Mouse (Mus musculus) intestine, embryonic 14.5 days (tissue): Measurements from ENCODE around the gene Cdc42ep4. TPM values are rescaled to one million over a fixed set of nuclear protein-coding genes. Genes with fewer than 3 reads are reported as not detected.
A peak's percentile ranks its signal among the peaks of the same experiment; 100 is the strongest.

Experiments used
- ATAC-seq: fragments of 200-750 bp; cut with Nextera tagmentation; replicated peaks from 2 replicates; pipeline ENCODE4 v1.8.0; 2017; ENCODE audit warnings: low read depth, moderate number of reproducible peaks, moderate TSS enrichment, moderate library complexity; ENCODE audit not compliant: low FRiP score, low TSS enrichment
- DNase-seq: peaks from one replicate; pipeline ENCODE4 v3.0.0-alpha.2; 2018; ENCODE audit warnings: low spot score
- H3K27ac ChIP-seq: fragments of 300-500 bp; sonication (generic); 2 replicates; pipeline ENCODE4 v1.5.1; 2014; ENCODE audit warnings: low read depth, mild to moderate bottlenecking, control low read depth
- H3K27me3 ChIP-seq: fragments of 300-500 bp; sonication (generic); replicated peaks from 2 replicates; pipeline ENCODE4 v1.6.1; 2014; ENCODE audit warnings: low read length, control low read depth; ENCODE audit not compliant: control insufficient read depth, insufficient read depth
- H3K36me3 ChIP-seq: fragments of 300-500 bp; sonication (generic); 2 replicates; pipeline ENCODE4 v1.6.1; 2014; ENCODE audit warnings: low read length, control low read depth; ENCODE audit not compliant: control insufficient read depth, insufficient read depth
- H3K4me1 ChIP-seq: fragments of 300-500 bp; sonication (generic); replicated peaks from 2 replicates; pipeline ENCODE4 v1.6.1; 2014; ENCODE audit warnings: low read length, control low read depth, mixed read lengths; ENCODE audit not compliant: control insufficient read depth, insufficient read depth
- H3K4me2 ChIP-seq: fragments of 300-500 bp; sonication (generic); 2 replicates; pipeline ENCODE4 v1.6.1; 2014; ENCODE audit warnings: low read length
- H3K4me3 ChIP-seq: fragments of 300-500 bp; sonication (generic); 2 replicates; pipeline ENCODE4 v1.5.1; 2014; ENCODE audit warnings: low read depth, low read length, control low read depth, mixed read lengths
- H3K9ac ChIP-seq: fragments of 300-500 bp; sonication (generic); 2 replicates; pipeline ENCODE4 v1.6.1; 2014; ENCODE audit warnings: mild to moderate bottlenecking, low read length
- H3K9me3 ChIP-seq: fragments of 300-500 bp; sonication (generic); 2 replicates; pipeline ENCODE4 v1.6.1; 2016; ENCODE audit warnings: low read length, control low read depth; ENCODE audit not compliant: control insufficient read depth
- WGBS: fragments of 180-500 bp; shearing (Covaris S2); extraction: QIAGEN DNeasy Blood & Tissue Kit; methylation state at CpG from one replicate; pipeline ENCODE4 v1.1.7; 2014; 5-methylcytosine and 5-hydroxymethylcytosine counted together
- polyA plus RNA-seq: library from polyadenylated mRNA; unstranded; fragments of >200 nt; fragmentation: Nextera tagmentation; extraction: Ambion mirVana; gene quantifications from 2 replicates; pipeline ENCODE4 v1.2.1, GENCODE M21; 2014

Cdc42ep4 gene
- polyA plus RNA-seq, 1 experiment from 2014 or later: 46.8 TPM

- peak overlapping the region; percentile 91; the same call in 1 of the 2 replicates for H3K4me3 ChIP-seq
- no peak for DNase-seq
- H3K36me3 ChIP-seq: peaks cover 13% of the 10 kb centered on the region
- ATAC-seq: no peak
- H3K9me3 ChIP-seq: no peaks in the 10 kb centered on the region
- H3K27ac ChIP-seq: peak overlapping the region; percentile 93; the same call in 1 of the 2 replicates
- peaks cover 37% of the 10 kb centered on the region for H3K4me1 ChIP-seq
- 72% methylated on average over 11 of the region's 11 CpGs for WGBS
- peak overlapping the region; percentile 93 for H3K4me2 ChIP-seq
- no peaks in the 10 kb centered on the region for H3K27me3 ChIP-seq
- H3K9ac ChIP-seq: peak overlapping the region; percentile 5; the same call in 1 of the 2 replicates
Measured at GRCm38 (mm10) chr11:113747725-113748380, 3.8 kb downstream of the Cdc42ep4 start.

GRCm38 (mm10) chr11:113747056-113747455, 4.6 kb downstream of the Cdc42ep4 start:
- H3K4me2 ChIP-seq: peak overlapping the region; percentile 93
- 43% methylated on average over 16 of the region's 16 CpGs for WGBS

GRCm38 (mm10) chr11:113745961-113746360, 5.7 kb downstream of the Cdc42ep4 start:
- no peak overlapping the region for H3K27ac ChIP-seq
- H3K9ac ChIP-seq: no peak overlapping the region
- 59% methylated on average over 4 of the region's 4 CpGs for WGBS
- H3K36me3 ChIP-seq: peaks cover 16% of the 10 kb centered on the region
- H3K4me1 ChIP-seq: peaks cover 32% of the 10 kb centered on the region
- no peaks in the 10 kb centered on the region for H3K9me3 ChIP-seq
- H3K27me3 ChIP-seq: no peaks in the 10 kb centered on the region
- no peak overlapping the region for H3K4me2 ChIP-seq
- DNase-seq (no peak), ATAC-seq (no peak)
- H3K4me3 ChIP-seq: no peak overlapping the region

More at GRCm38 (mm10) chr11:113747056-113747455, 4.6 kb downstream of the Cdc42ep4 start:
- Histone ChIP-seq H3K27ac (no peak overlapping the region), H3K9ac (0 out of 2 replicates have a peak overlapping the region, but pooled peaks have one; percentile 5), H3K27me3 (no peaks in the 10 kb centered on the region), H3K4me1 (peaks cover 32% of the 10 kb centered on the region), H3K4me3 (peak overlapping the region; percentile 91; the same call in 1 of the 2 replicates), H3K36me3 (peaks cover 16% of the 10 kb centered on the region), H3K9me3 (no peaks in the 10 kb centered on the region)
- no peak for ATAC-seq
- peak; percentile 72 for DNase-seq

- Histone ChIP-seq H3K4me2 (no peak overlapping the region), H3K4me3 (no peak overlapping the region), H3K9ac (no peak overlapping the region), H3K27me3 (no peaks in the 10 kb centered on the region), H3K27ac (no peak overlapping the region), H3K4me1 (peaks cover 39% of the 10 kb centered on the region), H3K9me3 (no peaks in the 10 kb centered on the region), H3K36me3 (peaks cover 16% of the 10 kb centered on the region)
- no peak for ATAC-seq
- WGBS: 95% methylated on average over 1 of the region's 1 CpGs
- no peak for DNase-seq
Measured at GRCm38 (mm10) chr11:113742998-113743397, 8.7 kb downstream of the Cdc42ep4 start.

- no peaks in the 10 kb centered on the region for H3K27me3 ChIP-seq
- no peak overlapping the region for H3K27ac ChIP-seq
- H3K36me3 ChIP-seq: peaks cover 6% of the 10 kb centered on the region
- DNase-seq: no peak
- H3K4me2 ChIP-seq: no peak overlapping the region
- H3K9me3 ChIP-seq: no peaks in the 10 kb centered on the region
- peaks cover 39% of the 10 kb centered on the region for H3K4me1 ChIP-seq
- 35% methylated on average over 7 of the region's 7 CpGs for WGBS
- no peak overlapping the region for H3K9ac ChIP-seq
- ATAC-seq: no peak
- H3K4me3 ChIP-seq: no peak overlapping the region
Measured at GRCm38 (mm10) chr11:113740100-113740499, 11.6 kb downstream of the Cdc42ep4 start.

GRCm38 (mm10) chr11:113739213-113739612, 12.5 kb downstream of the Cdc42ep4 start:
- no peak for ATAC-seq
- H3K4me1 ChIP-seq: peaks cover 48% of the 10 kb centered on the region

GRCm38 (mm10) chr11:113737912-113738311, 13.8 kb downstream of the Cdc42ep4 start:
- H3K9me3 ChIP-seq: no peaks in the 10 kb centered on the region
- no peak overlapping the region for H3K27ac ChIP-seq
- H3K4me3 ChIP-seq: no peak overlapping the region
- no peaks in the 10 kb centered on the region for H3K27me3 ChIP-seq
- ATAC-seq (no peak), DNase-seq (no peak)
- no peak overlapping the region for H3K4me2 ChIP-seq
- WGBS: 82% methylated on average over 8 of the region's 8 CpGs
- H3K36me3 ChIP-seq: peaks cover 4% of the 10 kb centered on the region
- H3K9ac ChIP-seq: no peak overlapping the region
- H3K4me1 ChIP-seq: peaks cover 60% of the 10 kb centered on the region

More at GRCm38 (mm10) chr11:113739213-113739612, 12.5 kb downstream of the Cdc42ep4 start:
- no peak overlapping the region for H3K9ac ChIP-seq
- no peak overlapping the region for H3K27ac ChIP-seq
- H3K4me2 ChIP-seq: no peak overlapping the region
- peaks cover 6% of the 10 kb centered on the region for H3K36me3 ChIP-seq
- whole genome bisulfite sequencing: 76% methylated on average over 8 of the region's 8 CpGs
- H3K9me3 ChIP-seq: no peaks in the 10 kb centered on the region
- H3K4me3 ChIP-seq: no peak overlapping the region
- H3K27me3 ChIP-seq: no peaks in the 10 kb centered on the region
- no peak for DNase-seq

- Histone ChIP-seq H3K27ac (no peak overlapping the region), H3K27me3 (no peaks in the 10 kb centered on the region), H3K4me3 (no peak overlapping the region), H3K4me1 (peaks cover 64% of the 10 kb centered on the region), H3K9ac (no peak overlapping the region), H3K9me3 (no peaks in the 10 kb centered on the region), H3K4me2 (no peak overlapping the region), H3K36me3 (no peaks in the 10 kb centered on the region; the same call in 1 of the 2 replicates)
- DNase-seq: no peak
- ATAC-seq: no peak
- WGBS: 75% methylated on average over 3 of the region's 3 CpGs
Measured at GRCm38 (mm10) chr11:113737553-113737854, 14.2 kb downstream of the Cdc42ep4 start.
